Mouse (Mus musculus): ENCODE data around the gene Slc15a1. TPM values are rescaled to one million over a fixed set of nuclear protein-coding genes. Genes with fewer than 3 reads are reported as not detected.
A peak's percentile ranks its signal among the peaks of the same experiment; 100 is the strongest.

The Slc15a1 gene
- polyA plus RNA-seq, 1 experiment from 2014 or later, result 0.13 TPM

GRCm38 (mm10) chr14:121516881-121517280 lies 11.8 kb upstream of the Slc15a1 start:
- no peak overlapping the region for H3K9ac ChIP-seq
- ATAC-seq (ENCODE audit: insufficient read depth) (no peak), DNase-seq (no peak)
- 77% methylated on average over 5 of the region's 5 CpGs for WGBS
- H3K4me2 ChIP-seq, result no peak overlapping the region
- TF ChIP-seq CTCF (IDR thresholded peaks at IDR 0.05; ENCODE audit: low read depth), result no peak
- no peaks in the 10 kb centered on the region for H3K9me3 ChIP-seq (ENCODE audit: low read depth, low read length)
- no peak overlapping the region for H3K4me3 ChIP-seq (ENCODE audit: low read depth, low read length)
- H3K36me3 ChIP-seq (ENCODE audit: insufficient read depth), result no peaks in the 10 kb centered on the region
- no peak overlapping the region for H3K27ac ChIP-seq (ENCODE audit: low read depth)
- H3K27me3 ChIP-seq (ENCODE audit: insufficient read depth, low read length), result no peaks in the 10 kb centered on the region
- H3K4me1 ChIP-seq (ENCODE audit: insufficient read depth), result peaks cover 1% of the 10 kb centered on the region; the same call in 1 of the 2 replicates

GRCm38 (mm10) chr14:121508929-121509328 lies 3.9 kb upstream of the Slc15a1 start:
- H3K4me2 ChIP-seq, result no peak overlapping the region
- H3K27ac ChIP-seq (ENCODE audit: low read depth), result no peak overlapping the region
- no peak for DNase-seq
- H3K27me3 ChIP-seq (ENCODE audit: insufficient read depth, low read length), result peaks cover 32% of the 10 kb centered on the region
- 50% methylated on average over 2 of the region's 2 CpGs for WGBS
- H3K9me3 ChIP-seq (ENCODE audit: low read depth, low read length), result no peaks in the 10 kb centered on the region
- no peak for ATAC-seq (ENCODE audit: insufficient read depth)
- no peak overlapping the region for H3K9ac ChIP-seq
- no peak for TF ChIP-seq CTCF (IDR thresholded peaks at IDR 0.05; ENCODE audit: low read depth)
- no peaks in the 10 kb centered on the region for H3K36me3 ChIP-seq (ENCODE audit: insufficient read depth)
- H3K4me1 ChIP-seq (ENCODE audit: insufficient read depth), result no peaks in the 10 kb centered on the region
- no peak overlapping the region for H3K4me3 ChIP-seq (ENCODE audit: low read depth, low read length)

GRCm38 (mm10) chr14:121506336-121506735 lies 1.3 kb upstream of the Slc15a1 start:
- H3K36me3 ChIP-seq (ENCODE audit: insufficient read depth), result no peaks in the 10 kb centered on the region
- 14% methylated on average over 6 of the region's 6 CpGs for WGBS
- no peak overlapping the region for H3K27ac ChIP-seq (ENCODE audit: low read depth)
- TF ChIP-seq CTCF (IDR thresholded peaks at IDR 0.05; ENCODE audit: low read depth), result no peak
- H3K27me3 ChIP-seq (ENCODE audit: insufficient read depth, low read length), result peaks cover 37% of the 10 kb centered on the region
- no peak overlapping the region for H3K4me2 ChIP-seq
- H3K4me1 ChIP-seq (ENCODE audit: insufficient read depth), result no peaks in the 10 kb centered on the region
- H3K9ac ChIP-seq, result no peak overlapping the region
- no peaks in the 10 kb centered on the region for H3K9me3 ChIP-seq (ENCODE audit: low read depth, low read length)
- no peak overlapping the region for H3K4me3 ChIP-seq (ENCODE audit: low read depth, low read length)
- DNase-seq, result no peak
- no peak for ATAC-seq (ENCODE audit: insufficient read depth)

- Histone ChIP-seq H3K9ac (no peak overlapping the region), H3K4me2 (peak overlapping the region; percentile 53; the same call in 1 of the 2 replicates), H3K4me3 (ENCODE audit: low read depth, low read length) (no peak overlapping the region), H3K27ac (ENCODE audit: low read depth) (no peak overlapping the region), H3K27me3 (ENCODE audit: insufficient read depth, low read length) (peaks cover 40% of the 10 kb centered on the region), H3K4me1 (ENCODE audit: insufficient read depth) (no peaks in the 10 kb centered on the region), H3K36me3 (ENCODE audit: insufficient read depth) (no peaks in the 10 kb centered on the region), H3K9me3 (ENCODE audit: low read depth, low read length) (no peaks in the 10 kb centered on the region)
- 26% methylated on average over 9 of the region's 9 CpGs for WGBS
- DNase-seq (no peak), ATAC-seq (ENCODE audit: insufficient read depth) (no peak)
- TF ChIP-seq CTCF (IDR thresholded peaks at IDR 0.05; ENCODE audit: low read depth), result no peak
Measured at GRCm38 (mm10) chr14:121505485-121505860, 421 bp upstream of the Slc15a1 start.

- H3K27ac ChIP-seq (ENCODE audit: low read depth), result no peak overlapping the region
- peaks cover 26% of the 10 kb centered on the region for H3K27me3 ChIP-seq (ENCODE audit: insufficient read depth, low read length)
- no peaks in the 10 kb centered on the region for H3K9me3 ChIP-seq (ENCODE audit: low read depth, low read length)
- no peak overlapping the region for H3K9ac ChIP-seq
- H3K36me3 ChIP-seq (ENCODE audit: insufficient read depth), result no peaks in the 10 kb centered on the region
- H3K4me2 ChIP-seq, result no peak overlapping the region
- 52% methylated on average over 2 of the region's 2 CpGs for WGBS
- H3K4me3 ChIP-seq (ENCODE audit: low read depth, low read length), result no peak overlapping the region
- no peak for DNase-seq
- no peak for ATAC-seq (ENCODE audit: insufficient read depth)
- no peak for TF ChIP-seq CTCF (IDR thresholded peaks at IDR 0.05; ENCODE audit: low read depth)
- no peaks in the 10 kb centered on the region for H3K4me1 ChIP-seq (ENCODE audit: insufficient read depth)
Measured at GRCm38 (mm10) chr14:121500577-121500976, 4.5 kb downstream of the Slc15a1 start.

GRCm38 (mm10) chr14:121499769-121500168 lies 5.3 kb downstream of the Slc15a1 start:
- TF ChIP-seq CTCF (IDR thresholded peaks at IDR 0.05; ENCODE audit: low read depth), result no peak
- DNase-seq, result no peak
- Histone ChIP-seq H3K9ac (no peak overlapping the region), H3K4me2 (no peak overlapping the region), H3K27me3 (ENCODE audit: insufficient read depth, low read length) (peaks cover 18% of the 10 kb centered on the region), H3K4me3 (ENCODE audit: low read depth, low read length) (no peak overlapping the region), H3K9me3 (ENCODE audit: low read depth, low read length) (no peaks in the 10 kb centered on the region), H3K4me1 (ENCODE audit: insufficient read depth) (no peaks in the 10 kb centered on the region), H3K36me3 (ENCODE audit: insufficient read depth) (no peaks in the 10 kb centered on the region), H3K27ac (ENCODE audit: low read depth) (no peak overlapping the region)
- WGBS, result 44% methylated on average over 1 of the region's 1 CpGs
- no peak for ATAC-seq (ENCODE audit: insufficient read depth)

GRCm38 (mm10) chr14:121497800-121498199 lies 7.3 kb downstream of the Slc15a1 start:
- peaks cover 6% of the 10 kb centered on the region; the same call in 1 of the 2 replicates for H3K27me3 ChIP-seq (ENCODE audit: insufficient read depth, low read length)
- H3K4me2 ChIP-seq, result no peak overlapping the region
- no peaks in the 10 kb centered on the region for H3K9me3 ChIP-seq (ENCODE audit: low read depth, low read length)
- ATAC-seq (ENCODE audit: insufficient read depth) (no peak), DNase-seq (no peak)
- no peak overlapping the region for H3K27ac ChIP-seq (ENCODE audit: low read depth)
- no peak overlapping the region for H3K4me3 ChIP-seq (ENCODE audit: low read depth, low read length)
- no peak for TF ChIP-seq CTCF (IDR thresholded peaks at IDR 0.05; ENCODE audit: low read depth)
- H3K9ac ChIP-seq, result no peak overlapping the region
- 80% methylated on average over 1 of the region's 1 CpGs for WGBS
- no peaks in the 10 kb centered on the region for H3K36me3 ChIP-seq (ENCODE audit: insufficient read depth)
- no peaks in the 10 kb centered on the region for H3K4me1 ChIP-seq (ENCODE audit: insufficient read depth)

GRCm38 (mm10) chr14:121495741-121496140 lies 9.3 kb downstream of the Slc15a1 start:
- Histone ChIP-seq H3K9me3 (ENCODE audit: low read depth, low read length) (no peaks in the 10 kb centered on the region), H3K36me3 (ENCODE audit: insufficient read depth) (no peaks in the 10 kb centered on the region), H3K4me2 (no peak overlapping the region), H3K4me3 (ENCODE audit: low read depth, low read length) (no peak overlapping the region), H3K4me1 (ENCODE audit: insufficient read depth) (0 out of 2 replicates have a peak, but pooled peaks cover 3% of the 10 kb centered on the region), H3K9ac (no peak overlapping the region), H3K27me3 (ENCODE audit: insufficient read depth, low read length) (peaks cover 9% of the 10 kb centered on the region; the same call in 1 of the 2 replicates), H3K27ac (ENCODE audit: low read depth) (no peak overlapping the region)
- ATAC-seq (ENCODE audit: insufficient read depth) (no peak), DNase-seq (no peak)
- WGBS, result 74% methylated on average over 4 of the region's 4 CpGs
- no peak for TF ChIP-seq CTCF (IDR thresholded peaks at IDR 0.05; ENCODE audit: low read depth)
